Mouse (Mus musculus): ENCODE results near the gene Gatd1. TPM values are rescaled to one million over a fixed set of nuclear protein-coding genes. Genes with fewer than 3 reads are reported as not detected.

Gene Gatd1
- polyA plus RNA-seq, 1 experiment from 2014 or later, result 32.2 TPM

DNA sequence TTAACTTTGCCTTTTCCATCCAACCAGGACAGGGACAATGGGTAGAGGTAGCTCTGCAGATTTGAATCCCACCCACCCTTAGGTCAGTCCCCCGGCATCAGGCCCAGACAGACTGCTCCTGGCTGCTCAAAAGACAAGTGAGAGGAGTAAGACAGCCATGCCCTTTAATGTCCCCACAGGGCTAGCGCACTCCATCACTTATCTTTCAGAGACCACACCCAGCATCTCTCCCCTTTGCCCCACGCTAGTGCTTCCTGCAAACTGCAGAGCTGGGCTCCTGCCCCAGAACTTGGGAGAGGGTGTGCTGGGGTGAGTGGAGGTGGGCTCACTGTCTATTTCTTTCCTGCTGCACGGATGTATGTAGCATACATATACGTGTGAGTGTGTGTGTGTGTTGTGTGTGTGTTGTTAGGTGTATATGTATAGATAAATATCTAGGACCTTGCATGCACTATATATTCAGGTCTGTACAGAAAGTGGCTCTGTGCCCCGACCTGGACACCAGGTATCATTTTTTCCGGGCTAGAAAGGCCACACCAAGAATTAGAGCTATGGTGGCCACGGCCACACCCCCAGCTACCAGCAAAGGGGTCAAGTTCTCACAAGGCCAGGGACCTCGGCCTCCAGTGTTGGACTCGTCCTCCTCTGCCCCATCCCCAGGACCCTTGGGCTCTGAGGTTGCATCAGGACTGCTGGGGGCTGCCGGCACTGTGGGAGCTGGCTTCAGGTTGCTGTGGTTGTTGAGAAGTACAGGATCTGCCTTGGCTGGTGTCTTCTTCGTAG is 13.2 kb upstream of the Gatd1 start:
- Histone ChIP-seq H3K4me3 (ENCODE audit: low read depth, low read length) (no peak overlapping the region), H3K4me1 (ENCODE audit: control insufficient read depth, insufficient read depth, low read length) (peaks cover 23% of the 10 kb centered on the region), H3K4me2 (no peak overlapping the region), H3K9me3 (replicated peaks; ENCODE audit: control insufficient read depth, low read length) (no peaks in the 10 kb centered on the region), H3K9ac (ENCODE audit: low read depth, low read length) (no peak overlapping the region), H3K27ac (ENCODE audit: low read depth, low read length) (no peak overlapping the region), H3K27me3 (ENCODE audit: control insufficient read depth, insufficient read depth, low read length) (no peaks in the 10 kb centered on the region), H3K36me3 (ENCODE audit: control insufficient read depth, insufficient read depth, low read length) (0 out of 2 replicates have a peak, but pooled peaks cover 7% of the 10 kb centered on the region)
- 78% methylated on average over 12 of the region's 12 CpGs for WGBS (ENCODE audit: insufficient replicate concordance)
- no peak for ATAC-seq (replicated peaks; ENCODE audit: insufficient number of reproducible peaks, low FRiP score, low TSS enrichment)

DNA sequence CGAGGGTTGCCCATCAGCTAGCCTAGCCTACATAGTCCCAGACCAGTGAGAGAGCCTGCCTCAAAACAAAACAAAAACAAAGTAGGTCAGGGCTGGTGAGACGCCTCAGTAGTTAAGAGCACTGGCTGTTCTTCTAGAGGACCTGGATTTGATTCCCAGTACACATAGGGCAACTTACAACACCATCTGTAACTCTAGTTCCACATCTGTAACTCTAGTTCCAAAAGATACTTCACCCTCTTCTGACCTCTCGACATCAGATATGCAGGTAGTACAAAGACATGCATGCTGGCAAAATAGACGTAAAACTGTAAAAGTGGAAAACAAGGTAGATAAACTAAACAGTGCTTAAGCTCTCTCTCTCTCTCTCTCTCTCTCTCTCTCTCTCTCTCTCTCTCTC is 9.9 kb upstream of the Gatd1 start:
- Histone ChIP-seq H3K4me3 (ENCODE audit: low read depth, low read length) (no peak overlapping the region), H3K27me3 (ENCODE audit: control insufficient read depth, insufficient read depth, low read length) (no peaks in the 10 kb centered on the region), H3K9me3 (replicated peaks; ENCODE audit: control insufficient read depth, low read length) (no peaks in the 10 kb centered on the region), H3K4me2 (no peak overlapping the region), H3K27ac (ENCODE audit: low read depth, low read length) (no peak overlapping the region), H3K36me3 (ENCODE audit: control insufficient read depth, insufficient read depth, low read length) (no peaks in the 10 kb centered on the region), H3K9ac (ENCODE audit: low read depth, low read length) (no peak overlapping the region), H3K4me1 (ENCODE audit: control insufficient read depth, insufficient read depth, low read length) (peaks cover 12% of the 10 kb centered on the region)
- ATAC-seq (replicated peaks; ENCODE audit: insufficient number of reproducible peaks, low FRiP score, low TSS enrichment), result no peak
- 68% methylated on average over 4 of the region's 4 CpGs for WGBS (ENCODE audit: insufficient replicate concordance)

DNA sequence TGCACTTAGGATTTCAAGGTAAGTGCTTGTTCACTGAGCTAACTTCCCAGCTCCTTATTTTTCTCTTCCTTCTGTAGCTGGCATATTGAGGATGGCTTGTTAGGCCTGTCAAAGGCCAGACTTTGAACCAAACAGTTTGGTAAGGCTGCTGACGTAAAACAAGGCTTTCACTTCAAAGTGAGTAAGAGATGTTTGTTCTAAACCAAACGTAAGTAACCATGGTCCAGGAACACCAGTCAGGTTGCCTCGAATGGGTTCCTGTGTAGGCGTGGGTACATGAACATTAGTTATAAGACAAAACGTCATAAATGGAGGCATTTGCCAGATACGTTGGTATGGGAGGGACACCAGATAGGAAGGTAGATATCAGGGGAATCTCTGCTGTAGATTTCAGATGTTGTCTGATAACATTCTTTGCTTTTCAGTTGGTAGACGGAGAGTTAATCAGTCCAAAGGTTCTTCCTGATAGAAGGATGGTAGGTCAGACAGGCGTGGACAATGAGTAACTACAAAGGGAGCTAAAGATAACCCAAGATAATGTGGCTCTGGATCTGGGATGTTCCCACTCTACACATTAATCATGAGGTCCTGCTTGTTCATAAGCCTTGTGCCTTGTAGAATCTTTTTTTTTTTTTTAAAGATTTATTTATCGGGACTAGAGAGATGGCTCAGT is 6.2 kb upstream of the Gatd1 start:
- Histone ChIP-seq H3K4me3 (ENCODE audit: low read depth, low read length) (no peak overlapping the region), H3K9me3 (replicated peaks; ENCODE audit: control insufficient read depth, low read length) (no peaks in the 10 kb centered on the region), H3K4me1 (ENCODE audit: control insufficient read depth, insufficient read depth, low read length) (no peaks in the 10 kb centered on the region), H3K36me3 (ENCODE audit: control insufficient read depth, insufficient read depth, low read length) (no peaks in the 10 kb centered on the region), H3K27ac (ENCODE audit: low read depth, low read length) (no peak overlapping the region), H3K9ac (ENCODE audit: low read depth, low read length) (no peak overlapping the region), H3K27me3 (ENCODE audit: control insufficient read depth, insufficient read depth, low read length) (no peaks in the 10 kb centered on the region), H3K4me2 (no peak overlapping the region)
- 75% methylated on average over 9 of the region's 9 CpGs for WGBS (ENCODE audit: insufficient replicate concordance)
- ATAC-seq (replicated peaks; ENCODE audit: insufficient number of reproducible peaks, low FRiP score, low TSS enrichment), result no peak

GRCm38 (mm10) chr7:141418970-141419369 is 5.0 kb upstream of the Gatd1 start:
- no peaks in the 10 kb centered on the region for H3K9me3 ChIP-seq (replicated peaks; ENCODE audit: control insufficient read depth, low read length)
- 74% methylated on average over 7 of the region's 7 CpGs for WGBS (ENCODE audit: insufficient replicate concordance)
- H3K27me3 ChIP-seq (ENCODE audit: control insufficient read depth, insufficient read depth, low read length), result no peaks in the 10 kb centered on the region
- ATAC-seq (replicated peaks; ENCODE audit: insufficient number of reproducible peaks, low FRiP score, low TSS enrichment), result no peak
- no peak overlapping the region for H3K27ac ChIP-seq (ENCODE audit: low read depth, low read length)
- no peak overlapping the region for H3K9ac ChIP-seq (ENCODE audit: low read depth, low read length)
- H3K4me1 ChIP-seq (ENCODE audit: control insufficient read depth, insufficient read depth, low read length), result 0 out of 2 replicates have a peak, but pooled peaks cover 3% of the 10 kb centered on the region
- H3K4me2 ChIP-seq, result no peak overlapping the region
- no peaks in the 10 kb centered on the region for H3K36me3 ChIP-seq (ENCODE audit: control insufficient read depth, insufficient read depth, low read length)
- H3K4me3 ChIP-seq (ENCODE audit: low read depth, low read length), result no peak overlapping the region

DNA sequence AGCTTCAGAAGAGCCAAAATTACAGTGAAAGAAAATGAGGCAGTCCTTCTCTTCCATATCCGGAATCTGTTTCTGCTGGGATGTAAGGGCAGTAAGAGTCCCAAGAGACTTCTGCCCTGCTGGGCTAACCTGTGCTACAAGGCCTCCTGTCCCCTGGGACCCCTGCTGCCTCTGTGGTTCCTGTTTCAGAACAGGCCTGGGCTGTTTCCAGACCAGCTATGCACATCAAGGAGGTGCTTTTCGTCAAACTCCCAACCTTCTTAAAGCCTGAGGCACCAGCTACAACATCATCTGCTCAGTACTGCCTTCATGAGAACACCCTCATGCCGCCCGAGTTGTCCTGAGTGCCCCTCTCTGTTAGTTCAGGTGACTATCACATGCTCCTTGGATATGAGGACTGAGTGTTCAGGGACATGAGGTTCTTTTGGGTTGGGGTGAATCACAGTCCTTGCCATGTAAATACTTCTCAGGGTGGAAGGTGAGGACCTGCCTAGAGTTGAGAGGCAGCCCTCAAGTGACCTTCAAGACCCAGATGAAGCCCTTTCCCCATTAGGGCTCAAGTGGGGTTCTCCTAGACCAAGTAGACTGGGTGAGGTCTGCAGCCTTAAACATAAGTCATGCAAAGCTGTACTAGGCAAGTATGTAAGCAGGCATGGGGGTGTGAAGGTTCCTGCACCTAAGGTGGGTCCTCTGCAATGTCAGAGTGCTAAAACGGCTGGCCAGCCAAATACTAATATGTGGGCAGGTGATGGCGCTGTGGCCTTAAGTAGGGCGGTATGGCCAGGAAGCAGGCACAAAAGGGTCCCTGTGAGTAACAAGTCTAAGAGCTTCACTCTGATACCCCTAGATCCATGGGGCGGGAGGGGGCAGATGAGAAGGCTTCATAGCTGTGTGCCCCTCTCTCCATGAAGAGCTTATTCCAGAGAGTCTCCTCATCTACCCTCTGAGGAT is 4.1 kb upstream of the Gatd1 start:
- Histone ChIP-seq H3K9me3 (replicated peaks; ENCODE audit: control insufficient read depth, low read length) (no peaks in the 10 kb centered on the region), H3K9ac (ENCODE audit: low read depth, low read length) (no peak overlapping the region), H3K27ac (ENCODE audit: low read depth, low read length) (no peak overlapping the region), H3K36me3 (ENCODE audit: control insufficient read depth, insufficient read depth, low read length) (no peaks in the 10 kb centered on the region), H3K27me3 (ENCODE audit: control insufficient read depth, insufficient read depth, low read length) (no peaks in the 10 kb centered on the region), H3K4me2 (no peak overlapping the region), H3K4me3 (ENCODE audit: low read depth, low read length) (no peak overlapping the region), H3K4me1 (ENCODE audit: control insufficient read depth, insufficient read depth, low read length) (0 out of 2 replicates have a peak, but pooled peaks cover 3% of the 10 kb centered on the region)
- no peak for ATAC-seq (replicated peaks; ENCODE audit: insufficient number of reproducible peaks, low FRiP score, low TSS enrichment)
- WGBS (ENCODE audit: insufficient replicate concordance), result 56% methylated on average over 8 of the region's 8 CpGs

DNA sequence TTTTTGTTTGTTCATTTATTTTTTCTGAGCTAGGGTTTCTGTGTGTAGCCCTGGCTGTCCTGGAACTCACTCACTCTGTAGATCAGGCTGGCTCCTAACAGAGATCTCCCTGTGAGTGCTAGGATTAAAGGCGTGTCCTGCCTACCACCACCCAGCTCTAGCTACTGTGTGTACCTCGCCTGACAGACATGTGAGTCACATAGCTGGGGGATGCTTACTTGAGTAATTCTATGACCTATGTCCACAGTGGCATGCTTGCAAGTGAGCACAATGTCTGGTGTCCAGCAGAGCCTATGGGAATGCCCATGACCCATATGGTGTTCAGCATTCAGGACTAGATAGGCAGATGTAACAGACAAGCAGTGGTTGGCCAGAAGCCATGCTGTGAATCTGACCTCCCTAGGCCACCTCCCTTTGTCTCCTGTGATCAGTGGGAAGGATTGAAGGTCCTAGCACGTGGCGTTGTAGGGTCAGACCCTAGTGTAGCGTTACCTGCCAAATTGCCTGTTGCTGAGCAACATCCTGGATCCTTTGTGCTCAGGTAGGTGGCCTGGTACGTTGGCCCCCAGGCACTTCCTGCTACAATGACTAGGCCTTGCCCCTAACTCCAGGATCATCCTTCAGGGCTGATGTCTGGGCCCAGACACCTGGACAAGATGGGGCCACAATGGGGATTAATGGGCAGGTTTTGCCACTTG is 2.4 kb upstream of the Gatd1 start:
- no peak for ATAC-seq (replicated peaks; ENCODE audit: insufficient number of reproducible peaks, low FRiP score, low TSS enrichment)
- Histone ChIP-seq H3K9me3 (replicated peaks; ENCODE audit: control insufficient read depth, low read length) (no peaks in the 10 kb centered on the region), H3K4me1 (ENCODE audit: control insufficient read depth, insufficient read depth, low read length) (0 out of 2 replicates have a peak, but pooled peaks cover 3% of the 10 kb centered on the region), H3K4me2 (no peak overlapping the region), H3K27me3 (ENCODE audit: control insufficient read depth, insufficient read depth, low read length) (no peaks in the 10 kb centered on the region), H3K9ac (ENCODE audit: low read depth, low read length) (no peak overlapping the region), H3K36me3 (ENCODE audit: control insufficient read depth, insufficient read depth, low read length) (no peaks in the 10 kb centered on the region), H3K27ac (ENCODE audit: low read depth, low read length) (no peak overlapping the region), H3K4me3 (ENCODE audit: low read depth, low read length) (no peak overlapping the region)
- 81% methylated on average over 6 of the region's 6 CpGs for WGBS (ENCODE audit: insufficient replicate concordance)

DNA sequence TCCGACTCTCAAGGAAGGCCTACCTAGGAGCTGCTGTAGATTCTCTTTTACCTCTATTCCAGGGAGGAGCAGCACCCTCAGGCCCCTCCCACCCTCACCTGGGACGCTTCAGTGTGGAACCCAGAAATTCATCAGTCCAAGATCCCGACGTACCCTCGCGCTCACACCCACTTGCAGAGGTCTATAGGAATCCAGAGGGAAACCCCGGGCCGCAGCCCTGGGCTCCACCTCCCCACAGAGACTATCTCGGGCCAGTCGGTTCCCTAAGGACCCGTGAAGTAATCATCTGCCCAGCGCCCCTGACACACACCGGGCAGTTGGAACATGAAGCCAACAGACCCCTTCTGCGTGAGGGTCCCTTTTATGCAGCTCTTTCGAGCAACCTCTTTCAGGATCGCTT is 605 bp downstream of the Gatd1 start:
- no peaks in the 10 kb centered on the region for H3K9me3 ChIP-seq (replicated peaks; ENCODE audit: control insufficient read depth, low read length)
- 0 out of 2 replicates have a peak, but pooled peaks cover 6% of the 10 kb centered on the region for H3K4me1 ChIP-seq (ENCODE audit: control insufficient read depth, insufficient read depth, low read length)
- peak overlapping the region; percentile 79 for H3K27ac ChIP-seq (ENCODE audit: low read depth, low read length)
- peak overlapping the region; percentile 90 for H3K4me2 ChIP-seq
- peak overlapping the region; percentile 95 for H3K9ac ChIP-seq (ENCODE audit: low read depth, low read length)
- peak; percentile 8; the same call in 1 of the 2 replicates for ATAC-seq (replicated peaks; ENCODE audit: insufficient number of reproducible peaks, low FRiP score, low TSS enrichment)
- 3% methylated on average over 16 of the region's 16 CpGs for WGBS (ENCODE audit: insufficient replicate concordance)
- peak overlapping the region; percentile 82 for H3K4me3 ChIP-seq (ENCODE audit: low read depth, low read length)
- H3K36me3 ChIP-seq (ENCODE audit: control insufficient read depth, insufficient read depth, low read length), result peaks cover 13% of the 10 kb centered on the region
- H3K27me3 ChIP-seq (ENCODE audit: control insufficient read depth, insufficient read depth, low read length), result no peaks in the 10 kb centered on the region

GRCm38 (mm10) chr7:141411667-141412066 is 2.3 kb downstream of the Gatd1 start:
- Histone ChIP-seq H3K27ac (ENCODE audit: low read depth, low read length) (no peak overlapping the region), H3K9ac (ENCODE audit: low read depth, low read length) (no peak overlapping the region), H3K27me3 (ENCODE audit: control insufficient read depth, insufficient read depth, low read length) (no peaks in the 10 kb centered on the region), H3K4me2 (no peak overlapping the region), H3K36me3 (ENCODE audit: control insufficient read depth, insufficient read depth, low read length) (peaks cover 13% of the 10 kb centered on the region), H3K4me3 (ENCODE audit: low read depth, low read length) (no peak overlapping the region), H3K9me3 (replicated peaks; ENCODE audit: control insufficient read depth, low read length) (no peaks in the 10 kb centered on the region), H3K4me1 (ENCODE audit: control insufficient read depth, insufficient read depth, low read length) (0 out of 2 replicates have a peak, but pooled peaks cover 6% of the 10 kb centered on the region)
- 94% methylated on average over 1 of the region's 1 CpGs for WGBS (ENCODE audit: insufficient replicate concordance)
- ATAC-seq (replicated peaks; ENCODE audit: insufficient number of reproducible peaks, low FRiP score, low TSS enrichment), result no peak

Data from heart, embryonic 11.5 days (tissue).